Mouse (Mus musculus) heart, adult 9 months (tissue): ENCODE data around the gene Osbpl7.

Experiments
- DNase-seq, 2 experiments: peaks; one replicate each; pipeline ENCODE4 v3.0.0; 2022; ENCODE audit warnings: low spot score in 2 of 2

Osbpl7 gene

DNA sequence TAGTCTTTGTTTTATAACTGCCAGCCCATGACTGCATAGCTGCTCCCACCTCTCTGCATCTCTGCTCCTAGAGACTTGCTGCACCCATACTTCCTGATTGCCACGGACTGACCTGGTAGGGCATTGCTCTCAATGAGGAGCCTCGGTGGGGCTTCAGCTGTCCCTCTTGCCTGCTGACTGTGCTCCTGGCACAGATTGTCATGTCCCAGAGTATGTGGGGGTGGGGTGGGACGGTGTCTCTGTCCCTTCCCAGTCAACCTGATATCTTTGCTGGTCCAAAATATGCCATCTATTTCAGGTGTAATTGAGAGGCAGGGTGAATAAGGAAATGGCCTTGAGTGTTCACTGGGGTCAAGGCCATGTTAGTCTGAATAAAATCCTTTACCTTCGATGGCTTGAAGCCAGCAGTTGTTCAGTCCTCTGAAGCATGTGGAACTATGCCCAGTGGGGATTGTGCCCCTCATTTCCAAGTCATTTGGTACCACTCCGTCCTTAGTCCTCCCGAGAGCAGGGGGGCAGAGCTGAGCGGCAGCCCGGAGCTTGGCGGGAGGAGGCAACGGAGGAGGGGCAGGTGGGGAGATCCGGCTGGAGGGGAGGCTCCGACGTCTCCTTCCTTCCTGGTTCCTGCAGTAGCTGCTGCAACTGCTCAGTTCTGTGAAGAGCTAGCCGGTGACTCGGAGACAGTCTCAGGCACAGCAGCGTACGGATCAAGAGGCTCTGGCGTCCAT is at the start of gene Osbpl7:
Osbpl7 (plus strand) TSS at position 413 of the 728 bp plus-strand sequence.
- DNase-seq = peak; percentile 65 to 68

GRCm38 (mm10) chr11:97003170-97003569 is 47.3 kb upstream of the Osbpl7 start:
- no peak for DNase-seq

DNA sequence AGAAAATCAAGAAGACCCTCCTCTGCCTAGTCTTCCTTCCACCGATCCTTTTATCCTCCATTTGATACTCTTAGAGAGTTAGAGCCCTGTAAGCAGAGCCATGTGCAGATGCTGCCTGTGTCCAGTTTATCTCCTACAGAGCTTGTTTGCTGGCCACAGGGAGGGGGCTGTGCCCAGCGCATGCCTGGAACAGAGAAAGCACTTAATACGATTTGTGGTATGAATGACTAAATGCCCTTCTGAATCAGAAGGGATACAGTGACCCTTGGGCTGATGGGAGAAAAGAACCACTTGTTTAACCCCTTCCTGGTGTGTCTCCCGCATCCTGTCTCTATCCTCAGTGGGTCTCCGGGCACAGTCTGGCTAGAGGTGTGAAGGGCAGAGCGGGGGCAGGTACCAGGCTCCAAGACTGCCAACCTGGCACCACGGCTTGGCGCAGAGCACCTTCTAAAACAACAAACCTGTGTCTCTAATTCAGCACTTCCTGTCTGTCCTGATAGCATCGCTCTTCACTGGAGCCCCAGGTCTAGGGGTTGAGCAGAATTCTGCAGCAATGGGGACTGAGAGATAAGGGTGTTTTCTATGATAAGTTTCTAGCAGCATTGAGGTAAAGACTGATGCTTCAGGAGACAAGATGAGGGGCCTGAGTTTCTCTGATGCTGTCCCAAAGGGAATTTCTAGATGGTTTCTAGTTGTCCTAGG is 43.2 kb upstream of the Osbpl7 start:
- DNase-seq = no peak

GRCm38 (mm10) chr11:97009198-97009790 is 41.1 kb upstream of the Osbpl7 start:
- no peak for DNase-seq

DNA sequence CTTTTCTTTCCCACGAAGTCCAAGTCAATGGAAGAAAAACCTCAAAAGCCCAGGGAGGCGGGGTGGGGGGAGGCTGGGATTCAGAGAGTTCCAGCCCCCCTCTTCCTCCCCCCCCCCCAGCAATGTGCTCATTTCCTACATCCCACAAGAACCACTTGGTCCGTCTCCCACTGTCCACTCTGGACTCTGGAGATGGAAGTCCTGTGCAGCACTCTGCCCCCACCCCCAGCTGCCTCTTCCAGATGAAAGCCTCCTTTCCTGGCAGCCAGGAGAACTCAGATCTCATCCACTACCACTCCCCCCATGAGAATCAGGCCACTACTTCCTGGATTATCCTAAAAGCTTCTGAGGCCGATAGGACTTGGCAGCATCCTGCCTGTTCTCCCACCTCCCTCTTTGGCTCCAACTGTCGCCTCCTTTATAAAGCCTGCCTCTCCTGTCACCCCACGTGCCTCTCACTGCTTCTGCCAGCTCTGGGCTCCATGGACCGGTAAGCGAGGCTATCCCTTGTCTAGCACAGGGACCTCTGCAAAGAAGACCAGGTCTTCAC is 37.2 kb upstream of the Osbpl7 start, which contains the start of gene Sp6:
Sp6 (plus strand) TSS at position 274 of the 550 bp plus-strand sequence.
- no peak for DNase-seq

DNA sequence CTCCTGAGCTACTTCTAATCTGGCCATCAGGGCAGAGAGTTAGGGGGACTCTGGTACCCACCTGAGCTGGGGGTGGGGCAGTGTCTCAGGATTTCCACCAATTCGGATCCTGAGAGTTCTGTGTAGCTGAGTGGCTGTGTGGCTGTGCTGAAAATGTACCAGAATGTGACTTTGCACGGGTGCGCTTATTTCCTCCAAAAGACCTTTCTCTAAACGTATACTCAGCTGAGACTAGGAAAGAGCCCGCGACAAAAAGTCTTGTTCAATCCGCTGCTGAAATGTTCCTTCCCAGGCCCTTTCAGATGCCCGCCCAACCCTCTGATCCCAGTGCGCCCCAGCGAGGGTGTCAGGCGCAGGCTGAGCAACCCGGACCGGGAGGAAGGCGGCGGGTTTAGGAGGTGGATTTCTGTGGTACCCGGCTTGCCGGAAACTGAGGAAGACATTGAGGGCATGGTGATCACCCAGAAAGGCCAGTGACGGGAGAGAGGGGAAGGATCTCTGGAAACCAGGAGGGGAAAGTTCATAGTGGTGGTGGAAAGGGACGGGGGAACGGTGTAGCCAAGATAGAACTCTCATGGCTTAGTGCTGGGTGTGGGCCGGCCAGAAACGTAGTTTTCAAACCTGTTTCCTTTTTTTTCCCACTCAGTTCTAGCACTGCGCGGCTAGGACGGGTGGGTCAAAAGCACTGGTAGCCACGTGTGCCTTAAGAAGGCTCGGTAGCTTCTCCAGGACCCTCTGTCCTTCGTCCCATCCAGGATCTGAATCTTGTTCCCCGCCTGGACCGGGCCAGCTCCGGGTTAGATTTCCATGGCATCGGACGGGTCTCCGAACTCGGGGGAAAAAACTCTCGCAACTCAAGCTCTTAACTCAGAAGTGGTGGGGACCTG is 32.5 kb upstream of the Osbpl7 start:
- DNase-seq = no peak

DNA sequence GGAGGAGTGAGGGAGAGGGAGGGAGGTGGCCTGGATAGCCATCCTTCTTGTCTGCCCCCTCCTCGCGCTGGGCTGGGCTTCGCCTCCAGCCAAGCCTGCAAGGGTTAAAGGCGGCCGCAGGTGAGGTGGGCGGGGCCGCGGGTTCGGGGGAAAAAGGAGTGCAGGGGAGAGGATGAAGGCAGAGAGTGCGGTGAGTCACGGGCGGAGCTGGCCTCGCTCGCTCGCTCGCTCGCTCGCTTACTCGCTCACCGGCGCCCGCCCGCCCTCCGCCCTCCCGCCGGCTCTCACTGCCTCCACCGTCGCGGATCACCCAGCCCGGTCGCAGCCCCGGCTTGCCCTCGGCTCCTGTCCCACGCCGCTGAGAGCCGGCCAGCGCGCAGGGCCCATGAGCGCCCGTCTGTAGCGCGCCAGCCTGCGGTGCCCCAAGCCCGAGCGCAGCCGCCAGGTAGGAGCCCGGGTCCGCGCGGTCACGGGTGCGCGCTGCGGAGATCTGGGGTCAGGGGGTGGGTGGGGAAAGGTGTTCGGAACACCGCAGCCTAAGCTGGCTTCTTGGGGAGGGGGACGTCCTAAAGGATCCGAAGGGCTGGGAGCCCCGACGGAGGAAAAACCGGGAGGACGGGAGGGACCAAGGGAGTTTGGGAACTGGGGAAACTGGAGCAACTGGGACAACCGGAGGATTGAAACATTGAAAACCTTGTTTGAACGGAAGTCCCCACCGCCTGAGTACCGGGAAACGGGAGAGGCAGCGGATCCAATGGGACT is 31.7 kb upstream of the Osbpl7 start:
- no peak for DNase-seq

DNA sequence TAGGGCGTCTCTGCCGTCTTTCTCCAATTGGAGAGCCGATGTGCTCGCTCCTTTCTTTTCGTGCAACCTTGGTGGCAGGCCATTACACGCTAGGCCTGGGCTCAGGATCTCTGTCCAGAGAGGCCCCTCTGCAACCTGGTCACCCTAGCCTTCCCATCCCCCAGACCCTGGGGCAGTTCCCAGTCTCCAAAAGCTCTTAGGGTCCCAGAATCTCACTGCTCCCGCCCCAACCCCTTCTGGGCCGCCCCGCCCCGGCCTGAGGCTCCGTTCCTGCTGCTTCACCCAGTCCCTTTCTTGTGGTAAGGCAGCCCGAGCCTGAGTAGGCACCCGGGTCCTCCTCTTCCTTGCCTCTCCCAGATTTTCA is 31.1 kb upstream of the Osbpl7 start:
- no peak for DNase-seq

DNA sequence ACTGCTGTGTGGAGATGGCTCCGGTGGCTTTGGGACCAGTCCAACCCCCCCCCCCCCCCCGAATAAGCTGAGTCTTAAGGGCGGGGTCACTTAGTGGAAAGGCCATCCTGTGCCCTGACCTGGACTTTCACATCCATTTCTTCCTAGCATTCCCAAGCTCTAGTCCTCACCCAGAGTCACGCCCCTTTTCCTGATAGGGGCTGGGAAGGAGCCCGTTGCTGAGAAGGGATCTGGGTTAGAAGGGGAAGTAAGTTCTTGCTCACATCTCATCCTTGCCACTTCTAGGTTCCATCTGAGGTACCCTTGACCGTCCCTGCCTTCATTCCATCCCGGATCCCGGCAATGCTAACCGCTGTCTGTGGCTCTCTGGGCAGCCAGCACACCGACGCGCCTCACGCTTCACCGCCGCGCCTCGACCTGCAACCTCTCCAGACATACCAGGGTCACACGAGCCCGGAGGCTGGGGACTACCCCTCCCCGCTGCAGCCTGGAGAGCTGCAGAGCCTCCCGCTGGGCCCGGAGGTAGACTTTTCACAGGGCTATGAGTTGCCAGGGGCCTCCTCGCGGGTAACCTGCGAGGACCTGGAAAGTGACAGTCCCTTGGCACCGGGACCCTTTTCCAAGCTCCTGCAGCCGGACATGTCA is 29.2 kb upstream of the Osbpl7 start:
- DNase-seq = no peak

GRCm38 (mm10) chr11:97021873-97022484 is 28.4 kb upstream of the Osbpl7 start:
- peak; percentile 60 to 63 for DNase-seq

DNA sequence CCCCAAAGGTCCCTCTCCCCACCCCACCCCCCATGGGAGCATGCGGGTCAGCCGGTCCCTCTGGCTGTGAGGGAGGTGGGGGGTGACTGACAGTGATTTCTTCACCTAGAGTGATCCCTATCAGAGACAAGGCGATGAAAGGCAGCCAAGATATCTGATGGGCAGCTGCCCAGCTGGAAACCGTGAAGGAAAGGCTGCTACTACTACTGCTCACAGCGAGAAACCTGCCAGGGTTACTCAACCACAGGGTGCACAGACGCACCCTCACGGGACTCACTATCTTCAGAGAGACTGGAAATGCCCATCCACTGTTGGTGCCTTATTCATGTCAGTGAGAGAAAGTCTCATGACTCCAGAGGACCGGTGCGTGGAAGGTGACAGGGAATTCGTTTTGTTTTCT is 25.5 kb upstream of the Osbpl7 start:
- DNase-seq = no peak

GRCm38 (mm10) chr11:97025721-97026344 is 24.6 kb upstream of the Osbpl7 start:
- peak; percentile 78 to 81 for DNase-seq

GRCm38 (mm10) chr11:97029686-97030417 is 20.6 kb upstream of the Osbpl7 start, which contains the start of gene Scrn2:
Scrn2 (plus strand) TSS chr11:97029938.
- peak; percentile 75 to 85 for DNase-seq

DNA sequence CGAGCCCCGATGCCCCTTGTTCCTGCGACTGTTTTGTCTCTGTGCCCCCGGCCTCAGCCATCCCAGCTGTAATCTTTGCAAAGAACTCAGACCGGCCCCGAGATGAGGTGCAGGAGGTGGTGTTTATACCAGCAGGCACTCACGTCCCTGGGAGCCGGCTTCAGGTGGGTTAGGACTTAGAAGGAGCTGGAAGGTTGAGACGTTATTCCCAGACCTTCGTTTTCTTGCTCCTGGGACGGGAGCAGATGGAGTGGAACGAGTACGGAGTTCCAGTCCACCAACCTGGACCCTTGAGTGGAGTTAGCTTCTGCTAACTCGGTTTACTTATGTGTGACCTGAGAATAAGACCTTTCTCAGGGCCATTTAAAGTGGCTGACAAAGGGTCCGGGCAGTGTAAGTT is 20.0 kb upstream of the Osbpl7 start:
- DNase-seq = no peak

DNA sequence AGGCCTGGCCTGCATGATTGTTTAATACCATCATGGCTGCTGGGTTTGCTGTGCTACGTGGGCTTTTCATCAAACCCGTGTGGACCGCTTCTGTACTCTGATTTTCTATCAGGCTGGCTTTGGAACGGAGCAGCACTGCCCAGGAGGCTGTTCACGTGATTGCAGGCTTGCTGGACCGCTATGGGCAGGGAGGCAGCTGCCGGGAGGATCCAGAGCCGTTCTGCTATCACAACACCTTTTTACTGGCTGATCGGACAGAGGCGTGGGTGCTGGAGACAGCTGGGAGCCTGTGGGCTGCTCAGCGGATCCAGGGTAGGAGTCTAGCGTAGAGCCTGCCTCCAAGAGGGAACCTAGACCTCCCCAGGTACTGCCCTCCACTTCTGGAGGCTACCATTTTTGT is 18.5 kb upstream of the Osbpl7 start:
- DNase-seq = no peak

- no peak for DNase-seq
Observed at GRCm38 (mm10) chr11:97032499-97032898, 17.9 kb upstream of the Osbpl7 start.

GRCm38 (mm10) chr11:97033781-97034180 is 16.6 kb upstream of the Osbpl7 start:
- no peak for DNase-seq

GRCm38 (mm10) chr11:97036141-97036540 is 14.3 kb upstream of the Osbpl7 start:
- no peak for DNase-seq

DNA sequence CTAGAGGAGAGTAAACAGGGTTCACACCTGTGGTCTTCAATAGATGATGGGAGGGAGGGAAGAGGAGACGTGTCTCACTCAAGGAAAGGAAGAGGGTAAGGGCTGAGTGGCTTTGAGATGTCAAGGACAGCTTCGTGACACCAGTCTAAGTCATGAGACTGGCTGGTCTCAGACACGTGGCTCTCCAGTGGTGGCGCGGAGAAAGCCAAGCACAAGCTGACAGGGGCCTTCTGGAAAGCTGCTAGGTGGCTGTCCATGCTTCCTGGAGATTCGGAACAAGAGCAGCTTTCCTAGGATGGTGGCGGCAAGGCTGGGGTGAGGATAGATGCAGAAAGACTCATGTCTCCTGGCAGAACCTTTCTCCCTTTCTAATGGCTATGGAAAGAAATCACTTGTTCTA is 11.5 kb upstream of the Osbpl7 start:
- DNase-seq = no peak
